ENCODE assay signal across 13 mouse cellular contexts in the genomic region with DNA sequence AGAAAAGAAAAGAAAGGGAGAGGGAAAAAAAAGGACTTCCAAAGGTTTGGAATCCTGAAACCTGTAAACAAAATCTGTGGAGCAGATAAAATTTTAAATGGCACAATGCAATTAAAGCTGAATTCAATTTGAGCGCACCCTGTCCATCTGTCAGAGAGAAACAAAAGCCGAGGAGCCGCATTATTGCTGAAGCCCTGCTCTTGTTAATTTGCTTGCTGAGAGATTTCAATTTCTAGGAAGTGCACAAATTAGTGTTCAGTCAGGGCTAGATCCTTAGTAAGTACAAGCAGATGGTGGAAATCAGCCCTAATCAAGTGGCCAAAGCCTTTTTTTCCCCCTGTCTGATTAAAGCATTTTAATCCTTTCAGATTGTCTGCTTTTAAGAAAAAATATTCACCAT.
A peak's percentile ranks its signal among the peaks of the same experiment; 100 is the strongest.
DNase-seq lines count a peak whose midpoint lies in the region; ATAC-seq and TF ChIP-seq lines count a peak whose summit lies in the region.
"Had no signal": no experiment of that assay in that cellular context is flagged by ENCODE, and none has a peak within 500 bp of the region (broad histone marks: within the 10 kb centered on the region; RNA-seq: fewer than 3 reads in every experiment).

No protein-coding gene starts in this region.

- no peak overlapping the region for H3K4me3 ChIP-seq in midbrain, embryonic 11.5 days (ENCODE audit: low read depth, low read length)
- no peak overlapping the region for H3K4me3 ChIP-seq in midbrain, embryonic 15.5 days
- H3K4me3 ChIP-seq in forebrain, embryonic 14.5 days (ENCODE audit: low read depth, low read length): no peak overlapping the region
- H3K4me3 ChIP-seq in liver, embryonic 11.5 days (ENCODE audit: low read depth, low read length): no peak overlapping the region
- H3K4me3 ChIP-seq in left cerebral cortex, adult 2 months: no peak overlapping the region
- H3K4me3 ChIP-seq: embryonic facial prominence, embryonic 12.5 days had no signal

- no peak overlapping the region for H3K4me2 ChIP-seq in midbrain, embryonic 11.5 days
- H3K4me2 ChIP-seq in midbrain, embryonic 15.5 days: no peak overlapping the region
- H3K4me2 ChIP-seq in forebrain, embryonic 14.5 days (ENCODE audit: low read length): 0 out of 2 replicates have a peak overlapping the region, but pooled peaks have one; percentile 12
- no peak overlapping the region for H3K4me2 ChIP-seq in liver, embryonic 11.5 days
- H3K4me2 ChIP-seq: embryonic facial prominence, embryonic 12.5 days had no signal

- H3K36me3 ChIP-seq in midbrain, embryonic 11.5 days (ENCODE audit: control insufficient read depth, insufficient read depth, low read length): no peaks in the 10 kb centered on the region
- no peaks in the 10 kb centered on the region for H3K36me3 ChIP-seq in midbrain, embryonic 15.5 days (replicated peaks)
- H3K36me3 ChIP-seq in forebrain, embryonic 14.5 days (ENCODE audit: control insufficient read depth, insufficient read depth, low read length): no peaks in the 10 kb centered on the region
- H3K36me3 ChIP-seq in liver, embryonic 11.5 days (ENCODE audit: control insufficient read depth, insufficient read depth, low read length): no peaks in the 10 kb centered on the region
- H3K36me3 ChIP-seq: embryonic facial prominence, embryonic 12.5 days had no signal

- intact Hi-C loops in left cerebral cortex, adult 2 months (cut with DNase I): no loop called here

- DNase-seq in midbrain, embryonic 11.5 days (ENCODE audit: low spot score, missing footprints): no peak
- peak; percentile 94 for DNase-seq in forebrain, embryonic 14.5 days (ENCODE audit: low spot score)
- peak; percentile 13 to 55 for DNase-seq in layer of hippocampus, adult 18-20 months (ENCODE audit: low spot score in 2 of 2)
- DNase-seq in retina, postnatal 1 day: peak; percentile 94
- no peak for DNase-seq in urinary bladder, adult 2 months (ENCODE audit: low spot score)
- no peak for DNase-seq in liver, embryonic 11.5 days (ENCODE audit: low spot score)
- no peak for DNase-seq in left cerebral cortex, adult 2 months (ENCODE audit: extremely low spot score in 1 of 2, low spot score in 2 of 2)
- DNase-seq: adrenal gland, adult 2 months; heart, postnatal 36 days; kidney, adult 8-10 months; right cerebral cortex, postnatal 4 days had no signal

- H3K4me1 ChIP-seq in midbrain, embryonic 11.5 days (ENCODE audit: control insufficient read depth, insufficient read depth, low read length): no peaks in the 10 kb centered on the region; the same call in 1 of the 2 replicates
- 0 out of 2 replicates have a peak, but pooled peaks cover 4% of the 10 kb centered on the region for H3K4me1 ChIP-seq in midbrain, embryonic 15.5 days
- H3K4me1 ChIP-seq in forebrain, embryonic 14.5 days (ENCODE audit: control insufficient read depth, insufficient read depth, low read length): peaks cover 15% of the 10 kb centered on the region
- no peaks in the 10 kb centered on the region for H3K4me1 ChIP-seq in liver, embryonic 11.5 days (replicated peaks; ENCODE audit: control insufficient read depth, insufficient read depth, low read length)
- H3K4me1 ChIP-seq: embryonic facial prominence, embryonic 12.5 days had no signal

- H3K27ac ChIP-seq in midbrain, embryonic 11.5 days (ENCODE audit: low read depth, low read length): no peak overlapping the region
- H3K27ac ChIP-seq in midbrain, embryonic 15.5 days: no peak overlapping the region
- no peak overlapping the region for H3K27ac ChIP-seq in forebrain, embryonic 14.5 days (ENCODE audit: low read depth, low read length)
- no peak overlapping the region for H3K27ac ChIP-seq in liver, embryonic 11.5 days (ENCODE audit: low read depth, low read length)
- no peak overlapping the region for H3K27ac ChIP-seq in left cerebral cortex, adult 2 months
- H3K27ac ChIP-seq: embryonic facial prominence, embryonic 12.5 days had no signal

- no peaks in the 10 kb centered on the region for H3K9me3 ChIP-seq in midbrain, embryonic 11.5 days (ENCODE audit: control insufficient read depth, low read length)
- no peaks in the 10 kb centered on the region for H3K9me3 ChIP-seq in midbrain, embryonic 15.5 days
- no peaks in the 10 kb centered on the region for H3K9me3 ChIP-seq in forebrain, embryonic 14.5 days (replicated peaks; ENCODE audit: control insufficient read depth, low read length)
- no peaks in the 10 kb centered on the region for H3K9me3 ChIP-seq in liver, embryonic 11.5 days (ENCODE audit: control insufficient read depth, low read length)
- H3K9me3 ChIP-seq: embryonic facial prominence, embryonic 12.5 days had no signal

- 28% methylated on average over 3 of the region's 3 CpGs for WGBS in midbrain, embryonic 11.5 days
- 28% methylated on average over 3 of the region's 3 CpGs for WGBS in midbrain, embryonic 15.5 days
- WGBS in forebrain, embryonic 14.5 days: 3% methylated on average over 3 of the region's 3 CpGs
- WGBS in liver, embryonic 11.5 days: 70% methylated on average over 3 of the region's 3 CpGs

- no peak for TF ChIP-seq CTCF in left cerebral cortex, adult 2 months (IDR thresholded peaks at IDR 0.05)

- ATAC-seq in midbrain, embryonic 11.5 days (ENCODE audit: low FRiP score): 0 out of 2 replicates have a peak, but pooled peaks have one; percentile 48
- no peak for ATAC-seq in midbrain, embryonic 15.5 days (replicated peaks)
- peak; percentile 90 for ATAC-seq in forebrain, embryonic 14.5 days
- no peak for ATAC-seq in liver, embryonic 11.5 days (replicated peaks; ENCODE audit: low FRiP score)

- no peaks in the 10 kb centered on the region for H3K27me3 ChIP-seq in midbrain, embryonic 11.5 days (ENCODE audit: control insufficient read depth, insufficient read depth, low read length)
- H3K27me3 ChIP-seq in midbrain, embryonic 15.5 days (replicated peaks): no peaks in the 10 kb centered on the region
- H3K27me3 ChIP-seq in forebrain, embryonic 14.5 days (replicated peaks; ENCODE audit: control insufficient read depth, insufficient read depth, low read length): no peaks in the 10 kb centered on the region
- H3K27me3 ChIP-seq in liver, embryonic 11.5 days (replicated peaks; ENCODE audit: control insufficient read depth, insufficient read depth, low read length): no peaks in the 10 kb centered on the region
- H3K27me3 ChIP-seq: embryonic facial prominence, embryonic 12.5 days had no signal

- no peak overlapping the region for H3K9ac ChIP-seq in midbrain, embryonic 11.5 days (ENCODE audit: low read length)
- no peak overlapping the region for H3K9ac ChIP-seq in midbrain, embryonic 15.5 days
- H3K9ac ChIP-seq in forebrain, embryonic 14.5 days (ENCODE audit: low read length): no peak overlapping the region
- H3K9ac ChIP-seq in liver, embryonic 11.5 days (ENCODE audit: low read depth, low read length): no peak overlapping the region
- H3K9ac ChIP-seq: embryonic facial prominence, embryonic 12.5 days had no signal

Comparison
In these comparisons a context has a peak if more than half of its experiments do, and no peak if none do; other contexts are left out.
1. ATAC-seq: peak in midbrain, embryonic 11.5 days (single experiment) and forebrain, embryonic 14.5 days (single experiment); none in midbrain, embryonic 15.5 days (single experiment) and liver, embryonic 11.5 days (single experiment).
2. DNase-seq: peak in forebrain, embryonic 14.5 days (single experiment), layer of hippocampus, adult 18-20 months (2 of 2) and retina, postnatal 1 day (single experiment); none in midbrain, embryonic 11.5 days (single experiment), urinary bladder, adult 2 months (single experiment), liver, embryonic 11.5 days (single experiment) and left cerebral cortex, adult 2 months (0 of 2).